Mouse (Mus musculus): ENCODE results near the gene Gm26566. TPM values are rescaled to one million over a fixed set of nuclear protein-coding genes. Genes with fewer than 3 reads are reported as not detected.

Gene Gm26566
- polyA plus RNA-seq (2014; fragmentation: Illumina TruSeq; extraction: RNeasy Lipid Tissue Mini Kit (QIAGEN cat#74804); ENCODE audit: low read depth, low replicate concordance) = not detected

GRCm38 (mm10) chr4:88721791-88722721, at the start of gene Gm26566, which contains the start of gene Klhl9:
TSS of gene Gm26566 (plus strand) at chr4:88721805.
TSS of gene Klhl9 (minus strand) at chr4:88722465.

GRCm38 (mm10) chr4:88676824-88677223, 44.8 kb upstream of the Gm26566 start, which contains the start of gene Ifna16:
TSS of gene Ifna16 (minus strand) at chr4:88676924.

GRCm38 (mm10) chr4:88683812-88684211, 37.8 kb upstream of the Gm26566 start, which contains the start of gene Ifna2:
TSS of gene Ifna2 (minus strand) at chr4:88683912.

GRCm38 (mm10) chr4:88691259-88691658, 30.3 kb upstream of the Gm26566 start, which contains the start of gene Ifnab:
TSS of gene Ifnab (minus strand) at chr4:88691359.

GRCm38 (mm10) chr4:88754818-88755340, 33.3 kb downstream of the Gm26566 start, which contains the start of gene Gm13271:
TSS of gene Gm13271 (plus strand) at chr4:88754868.

GRCm38 (mm10) chr4:88759610-88760268, 38.1 kb downstream of the Gm26566 start, which contains the start of gene Gm13283:
TSS of gene Gm13283 (plus strand) at chr4:88760119.

Other genes starting within 250 kb of the Gm26566 start
- not detected for gene Ifnb1, start 199.0 kb upstream of the Gm26566 start, polyA plus RNA-seq (2014; fragmentation: Illumina TruSeq; extraction: RNeasy Lipid Tissue Mini Kit (QIAGEN cat#74804); ENCODE audit: low read depth, low replicate concordance)
- gene Ifna15, start 163.6 kb upstream of the Gm26566 start, polyA plus RNA-seq (2014; fragmentation: Illumina TruSeq; extraction: RNeasy Lipid Tissue Mini Kit (QIAGEN cat#74804); ENCODE audit: low read depth, low replicate concordance) = not detected
- not detected for gene Ifna14, start 150.0 kb upstream of the Gm26566 start, polyA plus RNA-seq (2014; fragmentation: Illumina TruSeq; extraction: RNeasy Lipid Tissue Mini Kit (QIAGEN cat#74804); ENCODE audit: low read depth, low replicate concordance)
- not detected for gene Ifna9, start 129.4 kb upstream of the Gm26566 start, polyA plus RNA-seq (2014; fragmentation: Illumina TruSeq; extraction: RNeasy Lipid Tissue Mini Kit (QIAGEN cat#74804); ENCODE audit: low read depth, low replicate concordance)
- gene Ifna12, start 118.4 kb upstream of the Gm26566 start, polyA plus RNA-seq (2014; fragmentation: Illumina TruSeq; extraction: RNeasy Lipid Tissue Mini Kit (QIAGEN cat#74804); ENCODE audit: low read depth, low replicate concordance) = not detected
- not detected for gene C87499, start 87.4 kb upstream of the Gm26566 start, polyA plus RNA-seq (2014; fragmentation: Illumina TruSeq; extraction: RNeasy Lipid Tissue Mini Kit (QIAGEN cat#74804); ENCODE audit: low read depth, low replicate concordance)
- not detected for gene Ifna13, start 77.3 kb upstream of the Gm26566 start, polyA plus RNA-seq (2014; fragmentation: Illumina TruSeq; extraction: RNeasy Lipid Tissue Mini Kit (QIAGEN cat#74804); ENCODE audit: low read depth, low replicate concordance)
- gene Ifna16, start 44.9 kb upstream of the Gm26566 start, polyA plus RNA-seq (2014; fragmentation: Illumina TruSeq; extraction: RNeasy Lipid Tissue Mini Kit (QIAGEN cat#74804); ENCODE audit: low read depth, low replicate concordance) = not detected
- gene Ifna2, start 37.9 kb upstream of the Gm26566 start, polyA plus RNA-seq (2014; fragmentation: Illumina TruSeq; extraction: RNeasy Lipid Tissue Mini Kit (QIAGEN cat#74804); ENCODE audit: low read depth, low replicate concordance) = not detected
- not detected for gene Ifnab, start 30.4 kb upstream of the Gm26566 start, polyA plus RNA-seq (2014; fragmentation: Illumina TruSeq; extraction: RNeasy Lipid Tissue Mini Kit (QIAGEN cat#74804); ENCODE audit: low read depth, low replicate concordance)
- 41.4 TPM for gene Klhl9, start 660 bp downstream of the Gm26566 start, polyA plus RNA-seq (2014; fragmentation: Illumina TruSeq; extraction: RNeasy Lipid Tissue Mini Kit (QIAGEN cat#74804); ENCODE audit: low read depth, low replicate concordance)
- gene Gm13271, start 33.1 kb downstream of the Gm26566 start, polyA plus RNA-seq (2014; fragmentation: Illumina TruSeq; extraction: RNeasy Lipid Tissue Mini Kit (QIAGEN cat#74804); ENCODE audit: low read depth, low replicate concordance) = not detected
- not detected for gene Gm13283, start 38.3 kb downstream of the Gm26566 start, polyA plus RNA-seq (2014; fragmentation: Illumina TruSeq; extraction: RNeasy Lipid Tissue Mini Kit (QIAGEN cat#74804); ENCODE audit: low read depth, low replicate concordance)
- not detected for gene Gm13290, start 52.0 kb downstream of the Gm26566 start, polyA plus RNA-seq (2014; fragmentation: Illumina TruSeq; extraction: RNeasy Lipid Tissue Mini Kit (QIAGEN cat#74804); ENCODE audit: low read depth, low replicate concordance)
- not detected for gene Gm13289, start 55.1 kb downstream of the Gm26566 start, polyA plus RNA-seq (2014; fragmentation: Illumina TruSeq; extraction: RNeasy Lipid Tissue Mini Kit (QIAGEN cat#74804); ENCODE audit: low read depth, low replicate concordance)
- not detected for gene Gm13272, start 58.0 kb downstream of the Gm26566 start, polyA plus RNA-seq (2014; fragmentation: Illumina TruSeq; extraction: RNeasy Lipid Tissue Mini Kit (QIAGEN cat#74804); ENCODE audit: low read depth, low replicate concordance)
- not detected for gene Ifnz, start 60.3 kb downstream of the Gm26566 start, polyA plus RNA-seq (2014; fragmentation: Illumina TruSeq; extraction: RNeasy Lipid Tissue Mini Kit (QIAGEN cat#74804); ENCODE audit: low read depth, low replicate concordance)
- not detected for gene Gm13276, start 63.9 kb downstream of the Gm26566 start, polyA plus RNA-seq (2014; fragmentation: Illumina TruSeq; extraction: RNeasy Lipid Tissue Mini Kit (QIAGEN cat#74804); ENCODE audit: low read depth, low replicate concordance)
- gene Gm13277, start 66.8 kb downstream of the Gm26566 start, polyA plus RNA-seq (2014; fragmentation: Illumina TruSeq; extraction: RNeasy Lipid Tissue Mini Kit (QIAGEN cat#74804); ENCODE audit: low read depth, low replicate concordance) = not detected
- not detected for gene Gm13278, start 69.7 kb downstream of the Gm26566 start, polyA plus RNA-seq (2014; fragmentation: Illumina TruSeq; extraction: RNeasy Lipid Tissue Mini Kit (QIAGEN cat#74804); ENCODE audit: low read depth, low replicate concordance)
- gene Gm13275, start 72.7 kb downstream of the Gm26566 start, polyA plus RNA-seq (2014; fragmentation: Illumina TruSeq; extraction: RNeasy Lipid Tissue Mini Kit (QIAGEN cat#74804); ENCODE audit: low read depth, low replicate concordance) = not detected
- not detected for gene Gm13279, start 75.6 kb downstream of the Gm26566 start, polyA plus RNA-seq (2014; fragmentation: Illumina TruSeq; extraction: RNeasy Lipid Tissue Mini Kit (QIAGEN cat#74804); ENCODE audit: low read depth, low replicate concordance)
- not detected for gene Gm13285, start 77.9 kb downstream of the Gm26566 start, polyA plus RNA-seq (2014; fragmentation: Illumina TruSeq; extraction: RNeasy Lipid Tissue Mini Kit (QIAGEN cat#74804); ENCODE audit: low read depth, low replicate concordance)
- not detected for gene Gm13287, start 81.4 kb downstream of the Gm26566 start, polyA plus RNA-seq (2014; fragmentation: Illumina TruSeq; extraction: RNeasy Lipid Tissue Mini Kit (QIAGEN cat#74804); ENCODE audit: low read depth, low replicate concordance)
- gene Gm13288, start 83.7 kb downstream of the Gm26566 start, polyA plus RNA-seq (2014; fragmentation: Illumina TruSeq; extraction: RNeasy Lipid Tissue Mini Kit (QIAGEN cat#74804); ENCODE audit: low read depth, low replicate concordance) = not detected
- not detected for gene Ifna7, start 94.4 kb downstream of the Gm26566 start, polyA plus RNA-seq (2014; fragmentation: Illumina TruSeq; extraction: RNeasy Lipid Tissue Mini Kit (QIAGEN cat#74804); ENCODE audit: low read depth, low replicate concordance)
- gene Ifna11, start 98.2 kb downstream of the Gm26566 start, polyA plus RNA-seq (2014; fragmentation: Illumina TruSeq; extraction: RNeasy Lipid Tissue Mini Kit (QIAGEN cat#74804); ENCODE audit: low read depth, low replicate concordance) = not detected
- gene Ifna6, start 105.6 kb downstream of the Gm26566 start, polyA plus RNA-seq (2014; fragmentation: Illumina TruSeq; extraction: RNeasy Lipid Tissue Mini Kit (QIAGEN cat#74804); ENCODE audit: low read depth, low replicate concordance) = not detected
- gene Ifna5, start 113.7 kb downstream of the Gm26566 start, polyA plus RNA-seq (2014; fragmentation: Illumina TruSeq; extraction: RNeasy Lipid Tissue Mini Kit (QIAGEN cat#74804); ENCODE audit: low read depth, low replicate concordance) = not detected
- gene Ifna4, start 120.1 kb downstream of the Gm26566 start, polyA plus RNA-seq (2014; fragmentation: Illumina TruSeq; extraction: RNeasy Lipid Tissue Mini Kit (QIAGEN cat#74804); ENCODE audit: low read depth, low replicate concordance) = not detected
- gene Ifna1, start 128.3 kb downstream of the Gm26566 start, polyA plus RNA-seq (2014; fragmentation: Illumina TruSeq; extraction: RNeasy Lipid Tissue Mini Kit (QIAGEN cat#74804); ENCODE audit: low read depth, low replicate concordance) = not detected
- gene Ifne, start 158.4 kb downstream of the Gm26566 start, polyA plus RNA-seq (2014; fragmentation: Illumina TruSeq; extraction: RNeasy Lipid Tissue Mini Kit (QIAGEN cat#74804); ENCODE audit: low read depth, low replicate concordance) = not detected

Data from testis, adult 10 weeks (tissue).